ENCODE assay signal across 8 mouse cellular contexts in genomic region chr1:75704832-75705650, GRCm38 (mm10).
DNase-seq lines count a peak whose midpoint lies in the region; ATAC-seq and TF ChIP-seq lines count a peak whose summit lies in the region.

No protein-coding gene starts in this region.

- H3K36me3 ChIP-seq in embryonic facial prominence, embryonic 14.5 days (ENCODE audit: control insufficient read depth, insufficient read depth, low read length) = no peaks in the 10 kb centered on the region
- H3K36me3 ChIP-seq in hindbrain, postnatal 0 days (ENCODE audit: insufficient read depth, low read length) = no peaks in the 10 kb centered on the region
- no peaks in the 10 kb centered on the region for H3K36me3 ChIP-seq in midbrain, embryonic 16.5 days (ENCODE audit: control insufficient read depth, insufficient read depth, low read length)

- H3K4me1 ChIP-seq in embryonic facial prominence, embryonic 14.5 days (ENCODE audit: control insufficient read depth, insufficient read depth, low read length) = peaks cover 9% of the 10 kb centered on the region; the same call in 1 of the 2 replicates
- peaks cover 5% of the 10 kb centered on the region; the same call in 1 of the 2 replicates for H3K4me1 ChIP-seq in hindbrain, postnatal 0 days (ENCODE audit: insufficient read depth, low read length)
- 0 out of 2 replicates have a peak, but pooled peaks cover 2% of the 10 kb centered on the region for H3K4me1 ChIP-seq in midbrain, embryonic 16.5 days (ENCODE audit: control insufficient read depth, insufficient read depth, low read length)

- H3K4me3 ChIP-seq in embryonic facial prominence, embryonic 14.5 days (ENCODE audit: low read depth, low read length) = peak overlapping the region; percentile 9; the same call in 1 of the 2 replicates
- no peak overlapping the region for H3K4me3 ChIP-seq in hindbrain, postnatal 0 days (ENCODE audit: low read length)
- H3K4me3 ChIP-seq in midbrain, embryonic 16.5 days (ENCODE audit: low read depth, low read length) = no peak overlapping the region; the same call in 1 of the 2 replicates

- TF ChIP-seq CTCF in hindbrain, postnatal 0 days (IDR thresholded peaks at IDR 0.05; ENCODE audit: low read depth) = no peak

- peak overlapping the region; percentile 42 for H3K4me2 ChIP-seq in embryonic facial prominence, embryonic 14.5 days (ENCODE audit: low read depth, low read length)
- H3K4me2 ChIP-seq in hindbrain, postnatal 0 days (ENCODE audit: low read depth, low read length) = peak overlapping the region; percentile 43
- peak overlapping the region; percentile 40 for H3K4me2 ChIP-seq in midbrain, embryonic 16.5 days (ENCODE audit: low read length)

- no peaks in the 10 kb centered on the region for H3K9me3 ChIP-seq in embryonic facial prominence, embryonic 14.5 days (ENCODE audit: control insufficient read depth, low read length)
- H3K9me3 ChIP-seq in hindbrain, postnatal 0 days (ENCODE audit: low read length) = no peaks in the 10 kb centered on the region
- no peaks in the 10 kb centered on the region for H3K9me3 ChIP-seq in midbrain, embryonic 16.5 days (replicated peaks; ENCODE audit: control insufficient read depth, low read length, poor library complexity, severe bottlenecking)

- 31% methylated on average over 24 of the region's 24 CpGs for WGBS in embryonic facial prominence, embryonic 14.5 days
- WGBS in hindbrain, postnatal 0 days = 24% methylated on average over 24 of the region's 24 CpGs
- WGBS in midbrain, embryonic 16.5 days = 24% methylated on average over 24 of the region's 24 CpGs

- no peak overlapping the region for H3K9ac ChIP-seq in embryonic facial prominence, embryonic 14.5 days (ENCODE audit: low read depth, low read length)
- H3K9ac ChIP-seq in hindbrain, postnatal 0 days (replicated peaks; ENCODE audit: low read length) = no peak overlapping the region
- H3K9ac ChIP-seq in midbrain, embryonic 16.5 days (ENCODE audit: low read depth, low read length) = no peak overlapping the region

- H3K27me3 ChIP-seq in embryonic facial prominence, embryonic 14.5 days (replicated peaks; ENCODE audit: control insufficient read depth, insufficient read depth, low read length) = no peaks in the 10 kb centered on the region
- no peaks in the 10 kb centered on the region for H3K27me3 ChIP-seq in hindbrain, postnatal 0 days (ENCODE audit: insufficient read depth, low read length)
- no peaks in the 10 kb centered on the region; the same call in 1 of the 2 replicates for H3K27me3 ChIP-seq in midbrain, embryonic 16.5 days (ENCODE audit: control insufficient read depth, insufficient read depth, low read depth, low read length)

- ATAC-seq in embryonic facial prominence, embryonic 14.5 days (ENCODE audit: low read depth) = peak; percentile 89
- ATAC-seq in hindbrain, postnatal 0 days = no peak
- no peak for ATAC-seq in midbrain, embryonic 16.5 days

- DNase-seq in kidney, postnatal 14 days = peak; percentile 8
- no peak for DNase-seq in kidney, postnatal 25 days
- DNase-seq in embryonic facial prominence, embryonic 14.5 days (ENCODE audit: low spot score) = peak; percentile 92
- DNase-seq in hindbrain, postnatal 0 days (ENCODE audit: low spot score) = peak; percentile 28
- no peak for DNase-seq in T-cell, adult 2 months (ENCODE audit: low spot score)
- no peak for DNase-seq in urinary bladder, postnatal 4 days (ENCODE audit: low spot score in 2 of 2)
- DNase-seq in adrenal gland, adult 2 months = no peak

- peak overlapping the region; percentile 54 for H3K27ac ChIP-seq in embryonic facial prominence, embryonic 14.5 days (replicated peaks; ENCODE audit: low read depth, low read length)
- H3K27ac ChIP-seq in hindbrain, postnatal 0 days = no peak overlapping the region
- no peak overlapping the region for H3K27ac ChIP-seq in midbrain, embryonic 16.5 days (ENCODE audit: low read length)

Comparison
In these comparisons a context has a peak if more than half of its experiments do, and no peak if none do; other contexts are left out.
1. DNase-seq: peak in kidney, postnatal 14 days (single experiment), embryonic facial prominence, embryonic 14.5 days (single experiment) and hindbrain, postnatal 0 days (single experiment); none in kidney, postnatal 25 days (0 of 2), T-cell, adult 2 months (single experiment), urinary bladder, postnatal 4 days (0 of 2) and adrenal gland, adult 2 months (single experiment).
2. Peak in every context shown above with its lines, with median percentiles within 50 percentile points of each other: H3K4me2 ChIP-seq.